Mouse (Mus musculus) CH12.LX (cell line): ENCODE measurements around the gene Tapbpl.

ENCODE experiments used
- CHD1 ChIP-seq: IDR thresholded peaks from 2 replicates; pipeline ENCODE4 v1.6.1; 2012; ENCODE audit warnings: low read depth, low read length, improper control_type of control experiment, inconsistent platforms
- CTCF ChIP-seq, 2 experiments: IDR thresholded peaks in 1 of 2; conservative IDR thresholded peaks in 1 of 2; 2 replicates each; pipeline ENCODE4 v1.5.1; 2011 to 2012; ENCODE audit warnings: low read depth in 2 of 2, low read length in 2 of 2, improper control_type of control experiment in 1 of 2, inconsistent platforms in 1 of 2, mild to moderate bottlenecking in 1 of 2, moderate library complexity in 1 of 2
- HCFC1 ChIP-seq: IDR thresholded peaks from 2 replicates; pipeline ENCODE4 v1.6.1; 2012; ENCODE audit warnings: low read depth, mild to moderate bottlenecking, inconsistent platforms, low read length, improper control_type of control experiment
- JUND ChIP-seq: conservative IDR thresholded peaks from 2 replicates; pipeline ENCODE4 v1.6.1; 2011; ENCODE audit warnings: low read depth, low read length, improper control_type of control experiment
- NELFE ChIP-seq: IDR thresholded peaks from 2 replicates; pipeline ENCODE4 v1.6.1; 2011; ENCODE audit warnings: low read depth, low read length, improper control_type of control experiment
- PAX5 ChIP-seq: IDR thresholded peaks from 2 replicates; pipeline ENCODE4 v1.6.1; 2012; ENCODE audit warnings: low read length, inconsistent platforms, mixed read lengths
- POLR2A ChIP-seq: IDR thresholded peaks from 2 replicates; pipeline ENCODE4 v1.6.1; 2011; ENCODE audit warnings: low read depth, mild to moderate bottlenecking, improper control_type of control experiment, low read length
- RAD21 ChIP-seq: IDR thresholded peaks from 2 replicates; pipeline ENCODE4 v1.6.1; 2011; ENCODE audit warnings: low read depth, mild to moderate bottlenecking, low read length, improper control_type of control experiment, moderate library complexity
- SMC3 ChIP-seq: IDR thresholded peaks from 2 replicates; pipeline ENCODE4 v1.6.1; 2011; ENCODE audit warnings: low read depth, low read length, improper control_type of control experiment
- USF1 ChIP-seq: IDR thresholded peaks from 2 replicates; pipeline ENCODE4 v1.6.1; 2014; ENCODE audit warnings: low read depth, mild to moderate bottlenecking, inconsistent platforms, low read length, improper control_type of control experiment
- ZKSCAN1 ChIP-seq: IDR thresholded peaks from 2 replicates; pipeline ENCODE4 v1.6.1; 2012; ENCODE audit warnings: low read depth, inconsistent platforms, low read length, improper control_type of control experiment, borderline replicate concordance

GRCm38 (mm10) chr6:125256222-125256966 is 24.7 kb upstream of the Tapbpl start:
- TF ChIP-seq NELFE (no peak), USF1 (peak; percentile 30), PAX5 (no peak), ZKSCAN1 (no peak), CTCF (conservative IDR thresholded peaks at IDR 0.05 in 1 of 2, IDR thresholded peaks at IDR 0.05 in 1 of 2; ENCODE audit: low read depth in 2 of 2, low read length in 2 of 2) (no peak), HCFC1 (no peak), POLR2A (no peak), JUND (no peak), RAD21 (no peak), CHD1 (no peak), SMC3 (no peak)
